Comparison of ENCODE assay signal across 8 mouse cellular contexts in genomic region chr14:121878859-121879206, GRCm38 (mm10). TPM values are rescaled to one million over a fixed set of nuclear protein-coding genes. Genes with fewer than 3 reads are reported as not detected.
DNase-seq lines count a peak whose midpoint lies in the region; ATAC-seq and TF ChIP-seq lines count a peak whose summit lies in the region.

No protein-coding gene starts in this region.

- TF ChIP-seq CTCF in cerebellum, adult 2 months (IDR thresholded peaks at IDR 0.05; ENCODE audit: borderline replicate concordance, insufficient read depth, low read depth, low read length): no peak
- TF ChIP-seq CTCF in testis, adult 2 months (IDR thresholded peaks at IDR 0.05; ENCODE audit: control insufficient read depth, insufficient read depth, insufficient replicate concordance, low read depth, low read length): no peak

- no peaks in the 10 kb centered on the region for H3K36me3 ChIP-seq in testis, adult 2 months (ENCODE audit: control insufficient read depth, insufficient read depth, low read length)
- H3K36me3 ChIP-seq in liver, embryonic 12.5 days: 0 out of 2 replicates have a peak, but pooled peaks cover 4% of the 10 kb centered on the region
- H3K36me3 ChIP-seq in stomach, embryonic 16.5 days (ENCODE audit: control insufficient read depth, insufficient read depth, low read length): no peaks in the 10 kb centered on the region

- H3K9ac ChIP-seq in liver, embryonic 12.5 days: peak overlapping the region; percentile 92
- H3K9ac ChIP-seq in stomach, embryonic 16.5 days (ENCODE audit: low read length): peak overlapping the region; percentile 98

- peak overlapping the region; percentile 91 for H3K4me2 ChIP-seq in liver, embryonic 12.5 days
- peak overlapping the region; percentile 98 for H3K4me2 ChIP-seq in stomach, embryonic 16.5 days (ENCODE audit: low read depth, low read length)

- H3K27ac ChIP-seq in cerebellum, adult 2 months (ENCODE audit: insufficient read depth, low read length): peak overlapping the region; percentile 41; the same call in 1 of the 2 replicates
- H3K27ac ChIP-seq in testis, adult 2 months (ENCODE audit: control insufficient read depth, insufficient read depth, low read depth, low read length): peak overlapping the region; percentile 89
- peak overlapping the region; percentile 93 for H3K27ac ChIP-seq in liver, embryonic 12.5 days
- H3K27ac ChIP-seq in stomach, embryonic 16.5 days (ENCODE audit: low read length): peak overlapping the region; percentile 76

- peak overlapping the region; percentile 66 for H3K4me3 ChIP-seq in cerebellum, adult 2 months (replicated peaks; ENCODE audit: insufficient read depth, low read depth, low read length)
- H3K4me3 ChIP-seq in testis, adult 2 months (ENCODE audit: control insufficient read depth, low read depth, low read length): peak overlapping the region; percentile 97
- peak overlapping the region; percentile 83 for H3K4me3 ChIP-seq in liver, embryonic 12.5 days
- H3K4me3 ChIP-seq in stomach, embryonic 16.5 days (replicated peaks; ENCODE audit: low read length): peak overlapping the region; percentile 97

- peak; percentile 49 for ATAC-seq in liver, embryonic 12.5 days
- ATAC-seq in stomach, embryonic 16.5 days (ENCODE audit: insufficient read depth, low FRiP score): no peak

- no peaks in the 10 kb centered on the region for H3K9me3 ChIP-seq in liver, embryonic 12.5 days (replicated peaks)
- H3K9me3 ChIP-seq in stomach, embryonic 16.5 days (replicated peaks; ENCODE audit: control insufficient read depth, low read length): no peaks in the 10 kb centered on the region

- TF ChIP-seq POLR2A in cerebellum, adult 2 months (IDR thresholded peaks at IDR 0.05; ENCODE audit: borderline replicate concordance, insufficient read depth, low read length): no peak
- TF ChIP-seq POLR2A in testis, adult 2 months (IDR thresholded peaks at IDR 0.05; ENCODE audit: control insufficient read depth, low read depth, low read length): no peak

- WGBS in cerebellum, adult 2 months: under 1% methylated on average over 27 of the region's 27 CpGs
- 2% methylated on average over 27 of the region's 27 CpGs for WGBS in liver, embryonic 12.5 days (ENCODE audit: insufficient replicate concordance)
- WGBS in stomach, embryonic 16.5 days: under 1% methylated on average over 18 of the region's 27 CpGs

- no peak for DNase-seq in cerebellum, adult 2 months
- no peak for DNase-seq in cerebellum, adult 9-11 months
- no peak for DNase-seq in testis, postnatal 14 days (ENCODE audit: low spot score)
- DNase-seq in testis, postnatal 10 days (ENCODE audit: low spot score): no peak
- DNase-seq in embryo, embryonic 10 days (ENCODE audit: low spot score): no peak

- H3K27me3 ChIP-seq in cerebellum, adult 2 months (ENCODE audit: control insufficient read depth, insufficient read depth, low read length): no peaks in the 10 kb centered on the region
- no peaks in the 10 kb centered on the region for H3K27me3 ChIP-seq in testis, adult 2 months (ENCODE audit: control insufficient read depth, insufficient read depth, low read length)
- H3K27me3 ChIP-seq in liver, embryonic 12.5 days (replicated peaks): no peaks in the 10 kb centered on the region
- no peaks in the 10 kb centered on the region for H3K27me3 ChIP-seq in stomach, embryonic 16.5 days (ENCODE audit: control insufficient read depth, insufficient read depth, low read length)

- peaks cover 11% of the 10 kb centered on the region; the same call in 1 of the 2 replicates for H3K4me1 ChIP-seq in cerebellum, adult 2 months (ENCODE audit: control insufficient read depth, insufficient read depth, low read length)
- peaks cover 2% of the 10 kb centered on the region for H3K4me1 ChIP-seq in testis, adult 2 months (ENCODE audit: control insufficient read depth, insufficient read depth, low read length)
- peaks cover 42% of the 10 kb centered on the region for H3K4me1 ChIP-seq in liver, embryonic 12.5 days
- H3K4me1 ChIP-seq in stomach, embryonic 16.5 days (ENCODE audit: control insufficient read depth, insufficient read depth, low read length): peaks cover 36% of the 10 kb centered on the region

RNA-seq across cellular contexts. Expression of gene Ubac2, which starts 0.4 kb away (rescaled TPM):
- 44.4 and 45.6 TPM in 2 replicates for polyA plus RNA-seq in cerebellum, adult 2 months (2012; rRNA removed)
- 95.8 and 107 TPM in 2 replicates for polyA plus RNA-seq in testis, adult 2 months (2012; rRNA removed)
- 25.5 and 29.2 TPM in 2 replicates for polyA plus RNA-seq in liver, embryonic 12.5 days (2016; fragmentation: Nextera tagmentation; extraction: Ambion mirVana)
- polyA plus RNA-seq in stomach, embryonic 16.5 days (2015; fragmentation: Nextera tagmentation; extraction: Ambion mirVana): 54.9 and 57.4 TPM in 2 replicates

RNA-seq across cellular contexts. Expression of gene Gpr18, which starts 36.7 kb away (rescaled TPM):
- polyA plus RNA-seq in cerebellum, adult 2 months (2012; rRNA removed): 0.06 TPM in 1 of 2 replicates, not detected in the other
- 0.24 and 0.26 TPM in 2 replicates for polyA plus RNA-seq in testis, adult 2 months (2012; rRNA removed)
- polyA plus RNA-seq in liver, embryonic 12.5 days (2016; fragmentation: Nextera tagmentation; extraction: Ambion mirVana): 0.08 TPM in 1 of 2 replicates, not detected in the other
- polyA plus RNA-seq in stomach, embryonic 16.5 days (2015; fragmentation: Nextera tagmentation; extraction: Ambion mirVana): 0.26 and 0.35 TPM in 2 replicates

Comparison
In these comparisons a context has a peak if more than half of its experiments do, and no peak if none do; other contexts are left out.
1. H3K27ac ChIP-seq: peak in every context shown above with its lines; median percentile 93 in liver, embryonic 12.5 days; 89 in testis, adult 2 months; 76 in stomach, embryonic 16.5 days; 41 in cerebellum, adult 2 months.